Mouse (Mus musculus): ENCODE results near the gene Ltbp4. TPM values are rescaled to one million over a fixed set of nuclear protein-coding genes. Genes with fewer than 3 reads are reported as not detected.
A peak's percentile ranks its signal among the peaks of the same experiment; 100 is the strongest.

Ltbp4 gene
- polyA plus RNA-seq, 1 experiment from 2014 or later = 10.2 TPM

GRCm38 (mm10) chr7:27331854-27332253 lies 5.6 kb downstream of the Ltbp4 start:
- Histone ChIP-seq H3K4me3 (no peak overlapping the region), H3K27ac (replicated peaks) (no peak overlapping the region), H3K27me3 (peaks cover 98% of the 10 kb centered on the region), H3K4me2 (replicated peaks) (no peak overlapping the region), H3K36me3 (no peaks in the 10 kb centered on the region), H3K4me1 (peaks cover 48% of the 10 kb centered on the region), H3K9ac (replicated peaks) (no peak overlapping the region), H3K9me3 (no peaks in the 10 kb centered on the region)
- WGBS = 6% methylated on average over 8 of the region's 8 CpGs
- no peak for ATAC-seq (ENCODE audit: low FRiP score, low read depth)

- no peak for ATAC-seq (ENCODE audit: low FRiP score, low read depth)
- H3K36me3 ChIP-seq = no peaks in the 10 kb centered on the region
- no peak overlapping the region for H3K27ac ChIP-seq (replicated peaks)
- no peaks in the 10 kb centered on the region for H3K9me3 ChIP-seq
- peaks cover 98% of the 10 kb centered on the region for H3K27me3 ChIP-seq
- H3K4me1 ChIP-seq = peaks cover 45% of the 10 kb centered on the region
- no peak overlapping the region for H3K9ac ChIP-seq (replicated peaks)
- H3K4me3 ChIP-seq = no peak overlapping the region
- 3% methylated on average over 8 of the region's 8 CpGs for WGBS
- H3K4me2 ChIP-seq (replicated peaks) = peak overlapping the region; percentile 54; the same call in 1 of the 2 replicates
Observed at GRCm38 (mm10) chr7:27331541-27331851, 6.0 kb downstream of the Ltbp4 start.

- Histone ChIP-seq H3K27me3 (peaks cover 98% of the 10 kb centered on the region), H3K4me1 (peaks cover 46% of the 10 kb centered on the region), H3K4me3 (peak overlapping the region; percentile 41), H3K36me3 (no peaks in the 10 kb centered on the region), H3K9ac (replicated peaks) (peak overlapping the region; percentile 34; the same call in 1 of the 2 replicates), H3K4me2 (replicated peaks) (peak overlapping the region; percentile 54), H3K27ac (replicated peaks) (no peak overlapping the region), H3K9me3 (no peaks in the 10 kb centered on the region)
- peak; percentile 3; the same call in 1 of the 2 replicates for ATAC-seq (ENCODE audit: low FRiP score, low read depth)
- WGBS = under 1% methylated on average over 38 of the region's 39 CpGs
Observed at GRCm38 (mm10) chr7:27330709-27331540, 6.6 kb downstream of the Ltbp4 start.

- Histone ChIP-seq H3K4me2 (replicated peaks) (no peak overlapping the region), H3K9me3 (no peaks in the 10 kb centered on the region), H3K27ac (replicated peaks) (no peak overlapping the region), H3K4me3 (0 out of 2 replicates have a peak overlapping the region, but pooled peaks have one; percentile 41), H3K36me3 (no peaks in the 10 kb centered on the region), H3K27me3 (peaks cover 100% of the 10 kb centered on the region), H3K4me1 (peaks cover 50% of the 10 kb centered on the region), H3K9ac (replicated peaks) (no peak overlapping the region)
- 27% methylated on average over 17 of the region's 17 CpGs for WGBS
- ATAC-seq (ENCODE audit: low FRiP score, low read depth) = no peak
Observed at GRCm38 (mm10) chr7:27329981-27330380, 7.5 kb downstream of the Ltbp4 start.

- 5% methylated on average over 45 of the region's 45 CpGs for WGBS
- H3K4me2 ChIP-seq (replicated peaks) = peak overlapping the region; percentile 50
- no peak overlapping the region for H3K27ac ChIP-seq (replicated peaks)
- H3K9ac ChIP-seq (replicated peaks) = no peak overlapping the region; the same call in 1 of the 2 replicates
- peak; percentile 25; the same call in 1 of the 2 replicates for ATAC-seq (ENCODE audit: low FRiP score, low read depth)
- peaks cover 47% of the 10 kb centered on the region for H3K4me1 ChIP-seq
- H3K36me3 ChIP-seq = no peaks in the 10 kb centered on the region
- H3K4me3 ChIP-seq = peak overlapping the region; percentile 26; the same call in 1 of the 2 replicates
- no peaks in the 10 kb centered on the region for H3K9me3 ChIP-seq
- H3K27me3 ChIP-seq = peaks cover 100% of the 10 kb centered on the region
Observed at GRCm38 (mm10) chr7:27329326-27329947, 8.1 kb downstream of the Ltbp4 start.

GRCm38 (mm10) chr7:27328648-27329047 lies 8.8 kb downstream of the Ltbp4 start:
- Histone ChIP-seq H3K4me2 (replicated peaks) (no peak overlapping the region), H3K9ac (replicated peaks) (no peak overlapping the region), H3K4me1 (peaks cover 39% of the 10 kb centered on the region), H3K9me3 (no peaks in the 10 kb centered on the region), H3K27me3 (peaks cover 100% of the 10 kb centered on the region), H3K27ac (replicated peaks) (no peak overlapping the region), H3K36me3 (no peaks in the 10 kb centered on the region), H3K4me3 (no peak overlapping the region)
- 35% methylated on average over 16 of the region's 16 CpGs for WGBS
- no peak for ATAC-seq (ENCODE audit: low FRiP score, low read depth)

- Histone ChIP-seq H3K9me3 (no peaks in the 10 kb centered on the region), H3K27me3 (peaks cover 100% of the 10 kb centered on the region), H3K4me3 (no peak overlapping the region), H3K36me3 (no peaks in the 10 kb centered on the region), H3K9ac (replicated peaks) (no peak overlapping the region), H3K4me1 (peaks cover 36% of the 10 kb centered on the region), H3K27ac (replicated peaks) (no peak overlapping the region), H3K4me2 (replicated peaks) (no peak overlapping the region)
- WGBS = 85% methylated on average over 11 of the region's 11 CpGs
- ATAC-seq (ENCODE audit: low FRiP score, low read depth) = no peak
Observed at GRCm38 (mm10) chr7:27328161-27328560, 9.3 kb downstream of the Ltbp4 start.

GRCm38 (mm10) chr7:27327500-27327899 lies 10.0 kb downstream of the Ltbp4 start:
- Histone ChIP-seq H3K36me3 (no peaks in the 10 kb centered on the region), H3K9ac (replicated peaks) (no peak overlapping the region), H3K9me3 (no peaks in the 10 kb centered on the region), H3K27ac (replicated peaks) (no peak overlapping the region), H3K27me3 (peaks cover 100% of the 10 kb centered on the region), H3K4me3 (no peak overlapping the region), H3K4me2 (replicated peaks) (no peak overlapping the region), H3K4me1 (peaks cover 32% of the 10 kb centered on the region)
- WGBS = 91% methylated on average over 8 of the region's 8 CpGs
- no peak for ATAC-seq (ENCODE audit: low FRiP score, low read depth)

- Histone ChIP-seq H3K4me1 (peaks cover 32% of the 10 kb centered on the region), H3K4me2 (replicated peaks) (peak overlapping the region; percentile 38), H3K36me3 (no peaks in the 10 kb centered on the region), H3K9ac (replicated peaks) (no peak overlapping the region), H3K4me3 (no peak overlapping the region), H3K27ac (replicated peaks) (no peak overlapping the region), H3K9me3 (no peaks in the 10 kb centered on the region), H3K27me3 (peaks cover 95% of the 10 kb centered on the region)
- 27% methylated on average over 34 of the region's 34 CpGs for WGBS
- ATAC-seq (ENCODE audit: low FRiP score, low read depth) = no peak
Observed at GRCm38 (mm10) chr7:27326101-27326880, 11.2 kb downstream of the Ltbp4 start.

GRCm38 (mm10) chr7:27325697-27326096 lies 11.8 kb downstream of the Ltbp4 start:
- Histone ChIP-seq H3K9me3 (no peaks in the 10 kb centered on the region), H3K4me1 (peaks cover 26% of the 10 kb centered on the region), H3K27ac (replicated peaks) (no peak overlapping the region), H3K4me3 (peak overlapping the region; percentile 24), H3K27me3 (peaks cover 89% of the 10 kb centered on the region), H3K4me2 (replicated peaks) (peak overlapping the region; percentile 38), H3K36me3 (no peaks in the 10 kb centered on the region), H3K9ac (replicated peaks) (no peak overlapping the region; the same call in 1 of the 2 replicates)
- WGBS = under 1% methylated on average over 24 of the region's 24 CpGs
- peak; percentile 38; the same call in 1 of the 2 replicates for ATAC-seq (ENCODE audit: low FRiP score, low read depth)

GRCm38 (mm10) chr7:27324928-27325327 lies 12.6 kb downstream of the Ltbp4 start:
- peaks cover 24% of the 10 kb centered on the region for H3K4me1 ChIP-seq
- WGBS = 47% methylated on average over 19 of the region's 20 CpGs
- ATAC-seq (ENCODE audit: low FRiP score, low read depth) = no peak
- H3K4me2 ChIP-seq (replicated peaks) = no peak overlapping the region
- H3K9me3 ChIP-seq = no peaks in the 10 kb centered on the region
- H3K27ac ChIP-seq (replicated peaks) = no peak overlapping the region
- H3K36me3 ChIP-seq = no peaks in the 10 kb centered on the region
- no peak overlapping the region for H3K9ac ChIP-seq (replicated peaks)
- H3K27me3 ChIP-seq = peaks cover 81% of the 10 kb centered on the region
- H3K4me3 ChIP-seq = no peak overlapping the region

- no peak for ATAC-seq (ENCODE audit: low FRiP score, low read depth)
- WGBS = 97% methylated on average over 11 of the region's 11 CpGs
- H3K9ac ChIP-seq (replicated peaks) = no peak overlapping the region
- H3K36me3 ChIP-seq = no peaks in the 10 kb centered on the region
- H3K9me3 ChIP-seq = no peaks in the 10 kb centered on the region
- H3K27ac ChIP-seq (replicated peaks) = no peak overlapping the region
- no peak overlapping the region for H3K4me3 ChIP-seq
- peaks cover 74% of the 10 kb centered on the region for H3K27me3 ChIP-seq
- peaks cover 19% of the 10 kb centered on the region for H3K4me1 ChIP-seq
- no peak overlapping the region for H3K4me2 ChIP-seq (replicated peaks)
Observed at GRCm38 (mm10) chr7:27324161-27324560, 13.3 kb downstream of the Ltbp4 start.

Measured in midbrain, embryonic 12.5 days (tissue).